Mouse (Mus musculus): ENCODE measurements around the gene Brix1. TPM values are rescaled to one million over a fixed set of nuclear protein-coding genes. Genes with fewer than 3 reads are reported as not detected.
"Not testable (repeated sequence)": the region's sequence is repeated elsewhere in the genome, so short reads cannot be mapped to it uniquely, and the experiment has no call there.

The Brix1 gene
- 10 to 100 TPM; 15.2 to 17.6 TPM for total RNA-seq (2021)
- long read RNA-seq, experiment 1, transcript Brix1-201 (10 exons, 2,664 nt) = major isoform, 34 of 41 reads
- long read RNA-seq, experiment 1, partial matches to known transcripts = 1 of 41 reads
- long read RNA-seq, experiment 1, other reads (novel, unspliced or antisense) = 6 of 41 reads
- long read RNA-seq, experiment 2, transcript Brix1-201 (10 exons, 2,664 nt) = major isoform, 53 of 64 reads
- long read RNA-seq, experiment 2, partial matches to known transcripts = 0 of 64 reads
- long read RNA-seq, experiment 2, other reads (novel, unspliced or antisense) = 11 of 64 reads

- intact Hi-C loops (cut with DNase I) = loop anchor here (10.0 kb wide), 1 partner anchor 499 kb away; the partner anchor contains the start of gene Amacr
- DNase-seq = peak; percentile 89 to 91
Observed at GRCm38 (mm10) chr15:10485484-10486364, at the start of gene Brix1, which contains the start of gene Rad1. TSS of gene Brix1 (minus strand) at chr15:10485947. TSS of gene Rad1 (plus strand) at chr15:10486018.

- intact Hi-C loops (cut with DNase I) = no loop called here
- DNase-seq = no peak
Observed at GRCm38 (mm10) chr15:10534591-10534990, 48.8 kb upstream of the Brix1 start.

GRCm38 (mm10) chr15:10533361-10533760, 47.6 kb upstream of the Brix1 start:
- intact Hi-C loops (cut with DNase I); DNase-seq: not testable (repeated sequence)

GRCm38 (mm10) chr15:10531352-10531751, 45.6 kb upstream of the Brix1 start:
- no peak for DNase-seq
- intact Hi-C loops (cut with DNase I) = no loop called here

GRCm38 (mm10) chr15:10525896-10526295, 40.1 kb upstream of the Brix1 start:
- DNase-seq = no peak
- intact Hi-C loops (cut with DNase I) = no loop called here

- no peak for DNase-seq
- intact Hi-C loops (cut with DNase I) = loop anchor here (10.0 kb wide), 1 partner anchor 380 kb away; no protein-coding TSS in a partner anchor
Observed at GRCm38 (mm10) chr15:10515166-10515565, 29.4 kb upstream of the Brix1 start.

GRCm38 (mm10) chr15:10506099-10506498, 20.4 kb upstream of the Brix1 start:
- DNase-seq = peak; percentile 34 to 46
- intact Hi-C loops (cut with DNase I) = no loop called here

GRCm38 (mm10) chr15:10500838-10501719, 15.3 kb upstream of the Brix1 start:
- intact Hi-C loops (cut with DNase I) = loop anchor here (2.0 kb wide), 1 partner anchor 372 kb away; no protein-coding TSS in a partner anchor
- DNase-seq = peak; percentile 23 to 27

GRCm38 (mm10) chr15:10500035-10500434, 14.3 kb upstream of the Brix1 start:
- no peak for DNase-seq
- intact Hi-C loops (cut with DNase I) = loop anchor here (2.0 kb wide), 1 partner anchor 373 kb away; no protein-coding TSS in a partner anchor

GRCm38 (mm10) chr15:10499593-10499992, 13.8 kb upstream of the Brix1 start:
- intact Hi-C loops (cut with DNase I) = no loop called here
- DNase-seq = no peak

- intact Hi-C loops (cut with DNase I) = not testable (repeated sequence)
Observed at GRCm38 (mm10) chr15:10496696-10497095, 10.9 kb upstream of the Brix1 start.

GRCm38 (mm10) chr15:10495944-10496343, 10.2 kb upstream of the Brix1 start:
- intact Hi-C loops (cut with DNase I) = no loop called here
- no peak for DNase-seq

More at GRCm38 (mm10) chr15:10496696-10497095, 10.9 kb upstream of the Brix1 start:
- DNase-seq = not testable (repeated sequence)

GRCm38 (mm10) chr15:10490101-10490500, 4.4 kb upstream of the Brix1 start:
- intact Hi-C loops (cut with DNase I) = no loop called here
- no peak for DNase-seq

- intact Hi-C loops (cut with DNase I) = loop anchor here (10.0 kb wide), 1 partner anchor 498 kb away; the partner anchor contains the start of gene Amacr
- no peak for DNase-seq
Observed at GRCm38 (mm10) chr15:10487246-10487645, 1.5 kb upstream of the Brix1 start.

GRCm38 (mm10) chr15:10486365-10486839, 655 bp upstream of the Brix1 start:
- intact Hi-C loops (cut with DNase I) = loop anchor here (10.0 kb wide), 1 partner anchor 498 kb away; the partner anchor contains the start of gene Amacr

GRCm38 (mm10) chr15:10470941-10471340, 14.8 kb downstream of the Brix1 start:
- intact Hi-C loops (cut with DNase I) = no loop called here
- no peak for DNase-seq

More at GRCm38 (mm10) chr15:10486365-10486839, 655 bp upstream of the Brix1 start:
- DNase-seq = no peak

- intact Hi-C loops (cut with DNase I) = no loop called here
- peak; percentile 81 to 86 for DNase-seq
Observed at GRCm38 (mm10) chr15:10470151-10470831, 15.5 kb downstream of the Brix1 start, which contains the start of gene Dnajc21. TSS of gene Dnajc21 (minus strand) at chr15:10470516.

GRCm38 (mm10) chr15:10469641-10470150, 16.1 kb downstream of the Brix1 start:
- peak in 1 of 2 experiments; percentile 10 for DNase-seq
- intact Hi-C loops (cut with DNase I) = no loop called here

- intact Hi-C loops (cut with DNase I) = no loop called here
- no peak for DNase-seq
Observed at GRCm38 (mm10) chr15:10468761-10469160, 17.0 kb downstream of the Brix1 start.

All from gastrocnemius, postnatal 36 days (tissue).